Mouse (Mus musculus) hindbrain, embryonic 16.5 days (tissue): ENCODE data around the gene Gm26938. TPM values are rescaled to one million over a fixed set of nuclear protein-coding genes. Genes with fewer than 3 reads are reported as not detected.

Source experiments
- ATAC-seq: fragments of 200-750 bp; cut with Nextera tagmentation; 2 replicates; pipeline ENCODE4 v1.8.0; 2017; ENCODE audit warnings: moderate TSS enrichment, moderate library complexity
- H3K27ac ChIP-seq: fragments of 300-500 bp; sonication (generic); 2 replicates; pipeline ENCODE4 v1.5.1; 2014; ENCODE audit warnings: low read depth, mild to moderate bottlenecking, control low read depth, low read length, moderate library complexity
- H3K27me3 ChIP-seq: fragments of 300-500 bp; sonication (generic); replicated peaks from 2 replicates; pipeline ENCODE4 v1.6.1; 2014; ENCODE audit warnings: low read length; ENCODE audit not compliant: control insufficient read depth, insufficient read depth
- H3K36me3 ChIP-seq: fragments of 300-500 bp; sonication (generic); 2 replicates; pipeline ENCODE4 v1.6.1; 2014; ENCODE audit warnings: mild to moderate bottlenecking, low read length, moderate library complexity, mixed read lengths; ENCODE audit not compliant: control insufficient read depth, insufficient read depth
- H3K4me1 ChIP-seq: fragments of 300-500 bp; sonication (generic); 2 replicates; pipeline ENCODE4 v1.6.1; 2014; ENCODE audit warnings: low read depth, low read length; ENCODE audit not compliant: control insufficient read depth, insufficient read depth
- H3K4me2 ChIP-seq: fragments of 300-500 bp; sonication (generic); 2 replicates; pipeline ENCODE4 v1.6.1; 2014; ENCODE audit warnings: mild to moderate bottlenecking, low read length, control low read depth, moderate library complexity
- H3K4me3 ChIP-seq: fragments of 300-500 bp; sonication (generic); 2 replicates; pipeline ENCODE4 v1.5.1; 2014; ENCODE audit warnings: mild to moderate bottlenecking, low read length, control low read depth, moderate library complexity
- H3K9ac ChIP-seq: fragments of 300-500 bp; sonication (generic); 2 replicates; pipeline ENCODE4 v1.6.1; 2014; ENCODE audit warnings: low read depth, mild to moderate bottlenecking, control low read depth, low read length, moderate library complexity
- H3K9me3 ChIP-seq: fragments of 300-500 bp; sonication (generic); 2 replicates; pipeline ENCODE4 v1.6.1; 2014; ENCODE audit warnings: mild to moderate bottlenecking, low read length, moderate library complexity; ENCODE audit not compliant: control insufficient read depth
- WGBS: fragments of 180-500 bp; shearing (Covaris S2); extraction: QIAGEN DNeasy Blood & Tissue Kit; methylation state at CpG from one replicate; pipeline ENCODE4 v1.1.7; 2014; 5-methylcytosine and 5-hydroxymethylcytosine counted together
- polyA plus RNA-seq: library from polyadenylated mRNA; unstranded; fragments of >200 nt; fragmentation: Nextera tagmentation; extraction: Ambion mirVana; gene quantifications from 2 replicates; pipeline ENCODE4 v1.2.1, GENCODE M21; 2015

The Gm26938 gene
- polyA plus RNA-seq, 1 experiment from 2014 or later: not detected

GRCm38 (mm10) chr5:139835706-139836105, 9.5 kb upstream of the Gm26938 start:
- Histone ChIP-seq H3K27me3 (no peaks in the 10 kb centered on the region), H3K4me1 (no peaks in the 10 kb centered on the region), H3K9me3 (no peaks in the 10 kb centered on the region), H3K9ac (no peak overlapping the region), H3K36me3 (no peaks in the 10 kb centered on the region), H3K4me2 (no peak overlapping the region), H3K27ac (no peak overlapping the region), H3K4me3 (no peak overlapping the region)
- no peak for ATAC-seq
- WGBS: 85% methylated on average over 7 of the region's 7 CpGs

GRCm38 (mm10) chr5:139832125-139832524, 5.9 kb upstream of the Gm26938 start:
- H3K27me3 ChIP-seq: no peaks in the 10 kb centered on the region; the same call in 1 of the 2 replicates
- WGBS: 83% methylated on average over 7 of the region's 7 CpGs
- no peak overlapping the region for H3K4me2 ChIP-seq
- no peak overlapping the region for H3K27ac ChIP-seq
- no peak overlapping the region for H3K9ac ChIP-seq
- no peaks in the 10 kb centered on the region for H3K36me3 ChIP-seq
- no peaks in the 10 kb centered on the region for H3K4me1 ChIP-seq
- peaks cover 2% of the 10 kb centered on the region; the same call in 1 of the 2 replicates for H3K9me3 ChIP-seq
- H3K4me3 ChIP-seq: no peak overlapping the region
- ATAC-seq: no peak

GRCm38 (mm10) chr5:139830734-139831133, 4.5 kb upstream of the Gm26938 start:
- Histone ChIP-seq H3K27me3 (no peaks in the 10 kb centered on the region; the same call in 1 of the 2 replicates), H3K9ac (no peak overlapping the region), H3K9me3 (peaks cover 2% of the 10 kb centered on the region; the same call in 1 of the 2 replicates), H3K27ac (no peak overlapping the region), H3K4me3 (no peak overlapping the region), H3K4me1 (peaks cover 6% of the 10 kb centered on the region), H3K36me3 (no peaks in the 10 kb centered on the region), H3K4me2 (no peak overlapping the region)
- ATAC-seq: no peak
- 87% methylated on average over 3 of the region's 3 CpGs for WGBS

- no peak overlapping the region for H3K4me3 ChIP-seq
- H3K4me2 ChIP-seq: no peak overlapping the region
- no peaks in the 10 kb centered on the region; the same call in 1 of the 2 replicates for H3K27me3 ChIP-seq
- H3K27ac ChIP-seq: no peak overlapping the region
- H3K4me1 ChIP-seq: peaks cover 16% of the 10 kb centered on the region
- ATAC-seq: no peak
- H3K9ac ChIP-seq: no peak overlapping the region
- peaks cover 1% of the 10 kb centered on the region; the same call in 1 of the 2 replicates for H3K36me3 ChIP-seq
- WGBS: 84% methylated on average over 13 of the region's 13 CpGs
- H3K9me3 ChIP-seq: peaks cover 2% of the 10 kb centered on the region; the same call in 1 of the 2 replicates
Measured at GRCm38 (mm10) chr5:139829384-139829783, 3.2 kb upstream of the Gm26938 start.

- ATAC-seq: no peak
- H3K9ac ChIP-seq: no peak overlapping the region
- no peak overlapping the region for H3K4me3 ChIP-seq
- 97% methylated on average over 1 of the region's 1 CpGs for WGBS
- no peaks in the 10 kb centered on the region; the same call in 1 of the 2 replicates for H3K27me3 ChIP-seq
- no peak overlapping the region for H3K27ac ChIP-seq
- H3K4me2 ChIP-seq: no peak overlapping the region
- H3K4me1 ChIP-seq: peaks cover 16% of the 10 kb centered on the region
- H3K9me3 ChIP-seq: peaks cover 2% of the 10 kb centered on the region; the same call in 1 of the 2 replicates
- H3K36me3 ChIP-seq: peaks cover 13% of the 10 kb centered on the region; the same call in 1 of the 2 replicates
Measured at GRCm38 (mm10) chr5:139827593-139827992, 1.4 kb upstream of the Gm26938 start.

GRCm38 (mm10) chr5:139825947-139826346, 260 bp downstream of the Gm26938 start:
- Histone ChIP-seq H3K9ac (peak overlapping the region; percentile 93), H3K4me3 (peak overlapping the region; percentile 95), H3K4me1 (peaks cover 16% of the 10 kb centered on the region), H3K9me3 (peaks cover 2% of the 10 kb centered on the region; the same call in 1 of the 2 replicates), H3K36me3 (peaks cover 22% of the 10 kb centered on the region; the same call in 1 of the 2 replicates), H3K27ac (peak overlapping the region; percentile 77; the same call in 1 of the 2 replicates), H3K27me3 (no peaks in the 10 kb centered on the region; the same call in 1 of the 2 replicates), H3K4me2 (peak overlapping the region; percentile 98)
- 0 out of 2 replicates have a peak, but pooled peaks have one; percentile 17 for ATAC-seq
- WGBS: 45% methylated on average over 11 of the region's 11 CpGs

- Histone ChIP-seq H3K4me3 (no peak overlapping the region), H3K27ac (no peak overlapping the region), H3K9me3 (peaks cover 2% of the 10 kb centered on the region; the same call in 1 of the 2 replicates), H3K9ac (no peak overlapping the region), H3K27me3 (no peaks in the 10 kb centered on the region; the same call in 1 of the 2 replicates), H3K4me2 (no peak overlapping the region), H3K36me3 (peaks cover 22% of the 10 kb centered on the region; the same call in 1 of the 2 replicates), H3K4me1 (peaks cover 16% of the 10 kb centered on the region)
- 93% methylated on average over 10 of the region's 10 CpGs for WGBS
- ATAC-seq: no peak
Measured at GRCm38 (mm10) chr5:139824531-139824930, 1.7 kb downstream of the Gm26938 start.

GRCm38 (mm10) chr5:139821466-139822459, 4.4 kb downstream of the Gm26938 start:
- peaks cover 14% of the 10 kb centered on the region for H3K4me1 ChIP-seq
- no peak overlapping the region for H3K4me3 ChIP-seq
- 81% methylated on average over 12 of the region's 12 CpGs for WGBS
- no peaks in the 10 kb centered on the region for H3K9me3 ChIP-seq
- ATAC-seq: no peak
- no peak overlapping the region for H3K27ac ChIP-seq
- no peak overlapping the region for H3K4me2 ChIP-seq
- peaks cover 22% of the 10 kb centered on the region; the same call in 1 of the 2 replicates for H3K36me3 ChIP-seq
- H3K27me3 ChIP-seq: no peaks in the 10 kb centered on the region
- no peak overlapping the region for H3K9ac ChIP-seq
